Mouse (Mus musculus) megakaryocyte-erythroid progenitor cell, adult 5-6 weeks (primary cell): ENCODE measurements around the gene Dnajc17. TPM values are rescaled to one million over a fixed set of nuclear protein-coding genes. Genes with fewer than 3 reads are reported as not detected.

Experiments
- ATAC-seq: replicated peaks from 2 replicates; pipeline ENCODE4 v1.8.0; 2016; ENCODE audit warnings: mild to moderate bottlenecking, inconsistent platforms; ENCODE audit not compliant: severe bottlenecking, poor library complexity, low FRiP score, low TSS enrichment
- total RNA-seq, 2 experiments: library from RNA; stranded (forward) in 1 of 2; stranded (reverse) in 1 of 2; fragments of 200-1000, 215-1000 nt in 1 of 2; fragments of >200 nt in 1 of 2; fragmentation: Nextera tagmentation in 1 of 2; gene quantifications; 2 replicates each; pipeline ENCODE4 v1.2.3; 2014 to 2017

Gene Dnajc17
- total RNA-seq, 2 experiments from 2014 or later: 21.8 to 39.6 TPM

GRCm38 (mm10) chr2:119166901-119167865, 41.4 kb downstream of the Dnajc17 start, which contains the start of gene Gchfr:
Gene Gchfr (plus strand): TSS chr2:119167773.
- ATAC-seq: peak; percentile 53

DNA sequence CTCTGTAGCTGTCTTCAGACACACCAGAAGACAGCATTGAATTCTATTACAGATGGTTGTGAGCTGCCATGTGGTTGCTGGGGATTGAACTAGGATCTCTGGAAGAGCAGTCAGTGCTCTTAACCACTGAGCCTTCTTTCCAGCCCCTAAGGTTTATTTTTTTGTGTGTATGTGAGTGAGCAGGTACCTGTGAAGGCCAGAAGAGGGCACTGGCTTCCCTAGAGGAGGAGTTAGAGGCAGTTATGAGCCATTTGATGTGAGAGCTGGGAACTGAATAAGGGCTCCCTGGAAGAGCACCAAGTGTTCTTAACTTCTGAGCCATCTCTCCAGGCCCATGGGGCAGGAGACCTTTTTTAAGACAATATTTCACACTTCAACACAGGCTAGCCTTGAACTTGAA, 43.2 kb downstream of the Dnajc17 start:
- ATAC-seq: no peak

- ATAC-seq: no peak
These were observed 44.6 kb downstream of the Dnajc17 start for GRCm38 (mm10) chr2:119163999-119164398.

DNA sequence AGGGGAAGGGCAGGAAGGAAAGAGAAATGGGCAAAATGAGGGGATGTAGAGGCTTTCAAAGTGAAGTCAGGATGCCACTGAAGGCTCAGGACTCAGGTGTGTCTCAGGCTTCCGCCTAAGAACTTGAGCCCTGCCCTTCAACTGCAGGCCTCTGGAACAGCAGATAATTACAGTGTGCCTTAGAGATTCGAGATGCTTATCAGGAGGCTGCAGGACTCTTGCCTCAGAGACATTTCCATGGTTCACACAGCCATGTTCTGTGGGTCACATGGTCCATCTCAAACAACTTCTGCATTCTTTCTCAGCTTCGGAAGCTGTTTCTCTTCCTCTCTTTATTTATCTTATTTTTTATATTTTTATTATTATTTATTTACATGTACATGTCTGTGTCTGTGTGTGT, 45.5 kb downstream of the Dnajc17 start:
- peak; percentile 20; the same call in 1 of the 2 replicates for ATAC-seq

DNA sequence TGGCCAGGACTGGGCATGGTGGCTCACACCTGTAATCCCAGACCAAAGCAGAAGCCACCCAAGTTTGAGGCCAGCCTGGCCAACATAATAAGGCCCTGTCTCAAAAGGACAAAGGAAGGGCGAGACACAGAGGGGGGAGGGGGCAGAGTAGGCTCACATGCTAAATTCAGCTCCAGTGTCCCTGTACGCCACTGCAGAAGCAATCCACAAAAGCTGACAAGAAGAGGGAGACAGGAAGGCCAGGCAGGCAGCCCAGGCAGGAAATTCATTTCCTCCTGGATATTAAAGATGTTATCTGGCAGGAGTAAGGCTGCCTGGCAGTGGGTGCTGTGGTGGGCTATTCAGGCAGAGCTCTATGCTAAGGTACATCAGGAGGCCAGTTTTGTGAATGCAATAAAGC, 47.3 kb downstream of the Dnajc17 start:
- ATAC-seq: no peak

GRCm38 (mm10) chr2:119157836-119158235, 50.8 kb downstream of the Dnajc17 start:
- ATAC-seq: no peak

GRCm38 (mm10) chr2:119156681-119157572, 51.7 kb downstream of the Dnajc17 start, which contains the start of gene Rmdn3:
Gene Rmdn3 (minus strand): TSS chr2:119157034.
- peak; percentile 63 for ATAC-seq

GRCm38 (mm10) chr2:119156081-119156680, 52.4 kb downstream of the Dnajc17 start:
- ATAC-seq: peak; percentile 28; the same call in 1 of the 2 replicates

DNA sequence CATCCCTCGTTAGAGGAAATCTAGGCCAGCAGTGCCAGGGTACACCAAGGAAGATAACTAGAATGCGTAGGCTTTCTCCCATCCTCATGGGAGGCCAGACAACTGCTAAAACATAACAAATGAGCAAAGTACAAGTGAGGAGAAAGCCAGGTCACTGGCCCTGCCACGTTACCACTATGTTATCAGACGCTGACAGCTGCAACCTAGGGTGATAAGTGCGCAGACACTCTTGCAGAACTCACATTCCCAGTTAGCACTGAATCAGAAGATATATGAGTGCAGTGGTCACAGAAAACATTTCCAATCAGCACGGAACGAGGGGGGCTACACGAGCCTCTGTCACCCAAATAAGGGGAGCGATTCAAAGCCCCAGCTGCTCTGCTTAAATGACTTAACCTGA, 53.2 kb downstream of the Dnajc17 start:
- ATAC-seq: peak; percentile 92

DNA sequence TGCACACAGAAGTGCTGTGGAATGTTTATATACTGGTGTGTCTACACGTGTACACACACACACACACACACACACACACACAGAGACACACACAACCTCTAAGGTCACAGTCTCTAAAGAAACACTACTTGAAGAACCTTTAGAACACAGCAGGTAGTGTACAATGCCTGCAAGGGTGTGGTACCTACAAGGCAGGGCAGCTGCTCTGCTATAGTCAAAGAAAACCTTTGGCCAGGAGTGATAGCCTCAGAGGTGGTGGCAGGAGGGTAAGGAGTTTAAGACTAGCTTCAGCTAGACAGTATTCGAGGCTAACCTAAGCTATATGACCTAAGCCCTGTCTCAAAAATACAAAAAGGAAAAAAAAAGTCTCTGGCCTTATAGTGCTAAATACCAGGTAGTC, 53.9 kb downstream of the Dnajc17 start:
- peak; percentile 32; the same call in 1 of the 2 replicates for ATAC-seq

DNA sequence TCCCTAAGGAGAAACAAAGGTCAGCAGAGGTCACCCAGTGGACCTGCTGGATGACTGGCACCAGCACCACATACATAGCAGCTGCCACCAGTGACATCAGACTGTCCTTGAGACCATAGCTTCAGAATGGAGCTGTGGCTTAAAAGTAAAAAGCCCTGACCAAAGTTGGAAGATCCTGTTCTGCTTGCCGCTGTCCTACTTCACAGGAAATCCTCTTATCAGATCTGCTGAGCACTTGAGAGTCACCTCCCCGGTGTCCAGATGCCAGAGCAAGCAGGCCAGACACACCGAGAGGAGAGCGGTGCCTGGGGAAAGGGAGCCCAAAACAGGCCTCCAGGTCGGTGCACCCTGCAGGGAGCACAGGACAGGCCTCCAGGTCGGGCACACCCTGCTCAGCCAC, 56.3 kb downstream of the Dnajc17 start:
- ATAC-seq: no peak

DNA sequence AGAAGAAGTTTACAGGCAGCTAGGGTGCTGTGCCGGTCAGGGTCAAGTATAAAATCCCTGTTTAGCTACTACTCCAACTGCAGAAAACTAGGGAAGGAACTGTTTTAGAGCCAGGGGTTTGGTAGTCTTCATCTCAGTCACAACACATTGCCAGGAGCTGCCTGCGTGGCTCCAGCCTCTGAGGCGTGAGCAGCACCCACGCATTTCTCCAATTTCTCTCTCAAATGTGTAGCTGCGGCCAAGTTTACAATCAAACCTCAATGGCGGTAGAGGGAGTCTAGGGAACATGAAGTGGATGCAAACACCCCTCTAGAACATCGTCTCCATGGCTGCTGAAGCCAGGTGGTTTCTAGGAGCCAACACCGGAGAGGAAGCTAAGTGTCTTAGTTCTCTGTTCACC, 60.8 kb downstream of the Dnajc17 start:
- no peak for ATAC-seq

- ATAC-seq: no peak
These were observed 61.4 kb downstream of the Dnajc17 start for GRCm38 (mm10) chr2:119147160-119147678.

GRCm38 (mm10) chr2:119146435-119146834, 62.2 kb downstream of the Dnajc17 start:
- no peak for ATAC-seq

GRCm38 (mm10) chr2:119145199-119145598, 63.4 kb downstream of the Dnajc17 start:
- ATAC-seq: peak; percentile 74

DNA sequence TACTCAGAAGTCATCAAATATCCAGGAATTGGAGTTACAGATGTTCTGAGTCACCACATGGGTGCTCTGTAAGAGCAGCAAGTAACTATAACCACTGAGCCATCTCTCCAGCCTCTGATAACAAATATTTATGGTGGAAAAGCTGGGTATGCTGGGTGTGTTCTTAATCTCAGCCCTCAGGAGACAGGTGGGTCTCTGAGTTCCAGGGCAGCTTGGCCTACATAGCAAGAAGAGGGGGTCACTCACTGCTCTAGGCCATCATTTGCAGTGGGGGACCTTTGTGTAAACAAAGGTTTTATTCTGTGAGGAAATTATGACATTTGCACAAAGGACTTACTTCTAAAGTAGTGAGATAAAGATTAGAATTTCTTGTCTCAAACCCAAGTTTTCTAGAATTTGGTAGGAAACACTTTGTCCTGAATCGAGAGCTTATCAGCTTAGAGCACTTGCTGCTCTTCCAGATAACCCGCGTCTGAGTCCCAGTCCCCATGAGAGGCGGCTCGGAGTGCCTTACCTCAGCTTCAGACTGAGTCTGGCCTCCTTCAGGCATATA, 72.2 kb downstream of the Dnajc17 start:
- ATAC-seq: peak; percentile 97
